Mouse (Mus musculus) lung, postnatal 4 days (tissue): ENCODE results near the gene Gkap1.

ENCODE experiments used
- DNase-seq, 2 experiments: peaks; one replicate each; pipeline ENCODE4 v3.0.0; 2021

The Gkap1 gene

GRCm38 (mm10) chr13:58275599-58275998 is at the start of gene Gkap1:
TSS of gene Gkap1 (minus strand) at chr13:58275699.
- DNase-seq: no peak

DNA sequence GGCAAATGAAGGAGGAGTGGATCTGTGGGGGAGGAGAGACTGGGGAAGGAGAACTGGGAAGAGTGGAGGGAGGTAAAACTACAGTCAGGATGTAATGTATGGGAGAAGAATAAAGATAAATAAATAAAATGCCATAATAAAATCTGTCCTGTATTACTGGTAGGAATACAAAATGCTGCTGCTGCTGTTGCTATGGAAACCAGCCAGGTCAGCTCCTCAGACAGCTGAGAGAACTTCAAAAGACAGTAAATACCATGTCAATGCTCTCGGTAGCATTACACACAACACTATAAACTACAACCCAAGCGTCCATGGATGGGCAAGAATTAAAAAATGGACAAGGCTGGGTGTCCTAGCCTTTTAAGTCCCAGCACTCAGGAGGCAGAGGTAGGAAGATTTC is 42.3 kb upstream of the Gkap1 start:
- no peak for DNase-seq

- no peak for DNase-seq
Observed at GRCm38 (mm10) chr13:58314991-58315390, 39.5 kb upstream of the Gkap1 start.

GRCm38 (mm10) chr13:58313758-58314157 is 38.3 kb upstream of the Gkap1 start:
- DNase-seq: no peak

GRCm38 (mm10) chr13:58311351-58311750 is 35.9 kb upstream of the Gkap1 start:
- DNase-seq: peak in 1 of 2 experiments; percentile 5

DNA sequence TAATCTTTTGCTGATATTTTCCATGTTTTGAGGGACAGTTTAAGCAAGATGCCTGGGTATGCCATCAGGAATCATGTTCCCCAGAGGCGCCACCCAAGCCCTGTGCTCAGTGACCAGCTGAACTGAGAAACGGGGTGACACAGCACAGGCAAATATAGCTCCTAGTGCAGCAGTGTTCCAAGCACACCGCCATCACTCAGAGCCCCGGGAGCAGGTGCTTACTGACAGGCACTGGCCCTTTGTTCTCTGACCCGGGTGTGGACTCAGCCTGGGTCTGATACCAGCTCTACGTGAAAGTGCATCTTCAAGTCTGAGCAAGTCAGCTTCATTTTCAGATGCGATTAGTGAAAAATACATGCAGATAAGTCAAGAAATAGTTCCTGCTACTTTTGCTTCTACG is 34.0 kb upstream of the Gkap1 start:
- DNase-seq: no peak

GRCm38 (mm10) chr13:58307453-58307852 is 32.0 kb upstream of the Gkap1 start:
- DNase-seq: no peak

- DNase-seq: no peak
Observed at GRCm38 (mm10) chr13:58305230-58305629, 29.7 kb upstream of the Gkap1 start.

GRCm38 (mm10) chr13:58302421-58303145 is 27.1 kb upstream of the Gkap1 start:
- DNase-seq: no peak

- DNase-seq: no peak
Observed at GRCm38 (mm10) chr13:58301961-58302360, 26.5 kb upstream of the Gkap1 start.

DNA sequence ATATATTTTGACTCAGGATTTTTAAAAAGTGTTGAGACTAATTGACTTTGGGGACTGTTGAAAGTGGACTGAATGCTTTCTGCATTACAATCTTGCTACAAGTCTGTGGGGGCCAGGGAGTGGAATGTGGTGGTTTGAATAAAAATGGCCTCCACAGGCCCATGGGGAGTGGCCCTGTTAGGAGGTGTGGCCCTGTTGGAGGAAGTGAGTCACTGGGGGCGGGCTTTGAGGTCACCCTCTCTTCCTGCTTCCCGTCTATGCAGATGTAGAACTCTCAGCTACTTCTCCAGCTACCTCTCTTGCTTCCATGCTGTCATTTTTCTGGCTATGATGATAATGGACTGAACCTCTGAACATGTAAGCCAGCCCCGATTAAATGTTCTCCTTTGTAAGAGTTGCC is 23.3 kb upstream of the Gkap1 start:
- no peak for DNase-seq

- no peak for DNase-seq
Observed at GRCm38 (mm10) chr13:58295582-58295981, 20.1 kb upstream of the Gkap1 start.

GRCm38 (mm10) chr13:58292811-58293210 is 17.3 kb upstream of the Gkap1 start:
- DNase-seq: no peak

GRCm38 (mm10) chr13:58289308-58289707 is 13.8 kb upstream of the Gkap1 start:
- DNase-seq: no peak

- peak; percentile 80 to 88 for DNase-seq
Observed at GRCm38 (mm10) chr13:58287822-58288221, 12.3 kb upstream of the Gkap1 start.

GRCm38 (mm10) chr13:58283466-58283865 is 8.0 kb upstream of the Gkap1 start:
- DNase-seq: no peak

DNA sequence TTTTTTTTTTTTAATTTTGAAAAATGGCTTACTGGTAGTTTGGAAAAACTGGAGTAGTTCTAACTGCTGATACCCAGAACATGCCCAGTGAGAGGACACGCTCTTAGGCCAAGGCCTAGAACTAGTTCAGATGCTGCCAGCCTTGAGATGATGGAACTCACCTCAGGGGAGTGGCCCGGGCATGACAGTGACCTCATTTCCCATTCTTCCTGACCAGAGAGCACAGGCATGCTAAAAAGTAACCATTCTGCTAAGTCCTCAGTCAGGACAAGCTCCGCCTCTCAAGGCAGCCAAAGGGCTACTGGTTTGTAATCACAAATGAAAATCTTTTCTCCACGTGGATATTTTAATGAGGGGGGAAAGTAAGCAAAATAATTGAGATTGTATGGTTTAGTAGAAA is 6.4 kb upstream of the Gkap1 start:
- DNase-seq: no peak

DNA sequence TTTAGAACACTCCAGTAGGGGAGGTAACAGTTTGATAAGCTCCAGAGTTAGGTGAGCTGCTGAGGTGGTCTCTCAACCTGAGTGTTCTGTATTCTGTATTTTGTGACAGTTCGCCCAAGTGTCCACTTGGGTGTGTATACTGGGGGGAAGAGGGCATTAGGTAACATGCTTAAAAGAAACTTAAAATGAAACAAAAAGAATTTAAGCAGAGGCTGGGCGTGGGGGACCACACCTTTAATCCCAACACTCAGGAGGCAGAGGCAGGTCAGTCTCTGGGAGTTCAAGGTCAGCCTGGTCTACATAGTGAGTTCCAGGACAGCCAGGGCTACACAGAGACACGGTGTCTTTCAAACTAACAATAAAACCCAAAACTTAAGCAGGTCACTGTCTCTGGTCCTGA is 5.0 kb upstream of the Gkap1 start:
- DNase-seq: no peak

DNA sequence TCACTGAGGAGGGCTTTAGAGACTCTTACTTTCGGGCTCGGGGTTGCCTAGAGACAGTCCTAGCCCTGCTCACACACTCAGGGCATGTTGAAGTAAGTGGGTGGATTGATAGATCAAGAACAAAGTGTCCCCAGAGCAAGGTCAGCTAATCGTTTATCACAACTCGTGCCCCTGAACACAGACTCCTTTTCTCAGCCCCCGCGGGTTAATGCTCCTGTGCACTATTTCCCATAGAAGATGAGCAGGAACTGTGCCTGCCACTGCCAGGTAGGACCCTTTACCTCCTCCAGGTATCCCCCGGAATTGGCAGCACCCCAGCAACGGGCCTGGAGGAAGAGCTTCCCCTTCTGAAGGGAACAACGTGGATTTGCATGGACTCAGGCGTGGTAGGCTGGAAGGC is 757 bp upstream of the Gkap1 start:
- no peak for DNase-seq

GRCm38 (mm10) chr13:58275076-58275475 is 423 bp downstream of the Gkap1 start:
- no peak for DNase-seq

GRCm38 (mm10) chr13:58274259-58274991 is 1.1 kb downstream of the Gkap1 start:
- peak; percentile 83 to 88 for DNase-seq

GRCm38 (mm10) chr13:58273411-58274258 is 1.9 kb downstream of the Gkap1 start:
- DNase-seq: peak; percentile 42 to 51

GRCm38 (mm10) chr13:58266864-58267263 is 8.6 kb downstream of the Gkap1 start:
- DNase-seq: no peak

DNA sequence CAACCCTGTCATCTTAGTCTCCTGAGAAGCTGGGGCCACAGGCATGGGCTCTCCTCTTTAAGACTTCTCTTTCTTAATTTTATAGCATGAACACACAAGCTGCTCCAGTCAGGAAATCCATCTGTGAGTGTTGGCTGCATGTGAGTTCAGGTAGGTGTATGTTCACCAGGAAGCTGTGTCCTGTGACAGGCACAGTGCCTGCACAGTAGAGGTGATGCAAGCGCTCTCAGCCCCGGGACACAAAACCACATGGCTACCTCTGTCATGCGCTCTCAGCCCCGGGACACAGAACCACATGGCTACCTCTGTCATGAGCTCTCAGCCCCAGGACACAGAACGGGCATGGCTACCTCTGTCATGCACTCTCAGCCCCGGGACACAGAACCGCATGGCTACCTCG is 12.0 kb downstream of the Gkap1 start:
- no peak for DNase-seq
